Mouse (Mus musculus): ENCODE results near the gene Stk33. TPM values are rescaled to one million over a fixed set of nuclear protein-coding genes. Genes with fewer than 3 reads are reported as not detected.

Gene Stk33
- not detected in 2 replicates for polyA plus RNA-seq (2012; rRNA removed)

GRCm38 (mm10) chr7:109438781-109439591, at the start of gene Stk33:
Gene Stk33, minus strand, starts transcription at chr7:109439081.

Other genes with a start within 250 kb of the Stk33 start
- gene Trim66, start 69.1 kb upstream of the Stk33 start, polyA plus RNA-seq (2012; rRNA removed), result 0.02 TPM in 2 replicates
- 374 and 410 TPM in 2 replicates for gene Rpl27a, start 80.1 kb upstream of the Stk33 start, polyA plus RNA-seq (2012; rRNA removed)

All from liver, embryonic 18 days (tissue).